Mouse (Mus musculus): ENCODE measurements at regions not wholly inside any gene's neighbourhood (a gene's known extent, or its start where the extent isn't known, plus 50 kb on each side); places are given as distances from the start of the nearest gene placed in this dataset.

DNA sequence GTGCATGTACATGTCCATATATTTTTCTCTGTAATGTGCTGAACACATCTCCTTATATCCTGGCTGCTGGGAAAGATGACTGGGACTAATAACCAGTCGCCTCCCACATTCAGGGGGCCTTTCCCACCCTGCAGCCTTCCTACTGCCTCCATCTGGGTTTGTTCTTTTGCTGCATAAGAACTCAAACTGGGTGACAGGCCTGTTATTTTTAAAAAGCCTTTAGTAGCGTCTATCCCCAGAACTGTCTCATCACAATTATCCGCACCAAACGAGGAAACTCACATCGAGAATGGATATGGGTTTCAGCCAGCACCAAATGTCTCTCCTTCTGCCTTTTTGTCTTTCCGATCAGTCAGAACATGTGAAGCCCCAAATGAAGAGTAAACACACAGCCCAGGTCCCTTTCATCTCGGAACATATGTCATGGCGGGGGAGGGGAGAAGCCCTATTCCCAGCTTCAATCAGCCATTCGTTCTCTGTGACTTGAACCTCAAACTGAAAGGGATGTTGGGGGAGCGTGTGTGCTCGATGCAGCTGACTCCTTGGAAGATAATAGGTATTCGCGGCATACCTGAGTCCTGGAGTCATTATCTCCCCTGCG, 128.3 kb upstream of the Noct start:
- TF ChIP-seq CTCF (IDR thresholded peaks at IDR 0.05; ENCODE audit: extremely low read depth, insufficient read depth, low read length) (no peak), POLR2A (IDR thresholded peaks at IDR 0.05; ENCODE audit: extremely low read depth, insufficient read depth, low read length) (no peak)

Measured in cortical plate, adult 2 months (tissue).